Mouse (Mus musculus) gastrocnemius, adult 18-20 months (tissue): Measurements from ENCODE around the gene Nfkbia. TPM values are rescaled to one million over a fixed set of nuclear protein-coding genes. Genes with fewer than 3 reads are reported as not detected.

Source experiments
- DNase-seq: peaks from one replicate; pipeline ENCODE4 v3.0.0; 2021; ENCODE audit warnings: low spot score
- total RNA-seq, 2 experiments: library from RNA; stranded (reverse); gene quantifications; 2 replicates each; pipeline ENCODE4 v1.2.3; 2021

Nfkbia gene
- total RNA-seq, 2 experiments from 2014 or later, result 19.0 to 63.6 TPM

- DNase-seq, result no peak
Measured at GRCm38 (mm10) chr12:55466816-55467215, 25.6 kb downstream of the Nfkbia start.

DNA sequence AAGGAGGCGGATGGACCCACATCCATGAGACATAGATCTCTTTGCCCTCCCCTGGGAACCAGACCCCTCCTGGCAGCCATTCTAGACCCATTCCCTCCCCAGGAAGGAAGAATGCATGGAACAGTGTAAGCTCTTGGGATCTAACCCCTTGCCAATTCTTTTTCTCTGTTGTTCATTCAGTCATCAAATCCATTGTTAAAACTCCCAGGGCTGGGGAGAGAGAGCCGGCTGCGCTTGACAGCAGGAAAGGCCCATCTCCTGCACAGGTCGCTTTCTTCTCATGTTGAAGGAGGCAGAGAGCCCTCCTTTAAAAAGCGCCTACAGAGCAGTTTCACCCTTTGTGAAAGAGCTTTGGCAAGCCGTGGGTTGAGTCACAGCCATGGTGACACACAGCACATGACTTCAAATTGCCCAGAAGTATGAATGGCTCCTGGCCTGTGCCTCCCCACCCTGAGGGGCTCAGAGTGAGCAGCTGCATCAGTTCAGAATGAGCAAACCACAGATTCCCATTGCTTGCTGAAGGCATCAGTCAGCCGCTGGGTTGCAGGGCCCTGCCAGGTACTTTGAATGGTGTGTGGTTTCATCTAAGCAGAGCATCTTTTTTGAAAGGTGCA lies 26.3 kb downstream of the Nfkbia start:
- peak; percentile 43 for DNase-seq

DNA sequence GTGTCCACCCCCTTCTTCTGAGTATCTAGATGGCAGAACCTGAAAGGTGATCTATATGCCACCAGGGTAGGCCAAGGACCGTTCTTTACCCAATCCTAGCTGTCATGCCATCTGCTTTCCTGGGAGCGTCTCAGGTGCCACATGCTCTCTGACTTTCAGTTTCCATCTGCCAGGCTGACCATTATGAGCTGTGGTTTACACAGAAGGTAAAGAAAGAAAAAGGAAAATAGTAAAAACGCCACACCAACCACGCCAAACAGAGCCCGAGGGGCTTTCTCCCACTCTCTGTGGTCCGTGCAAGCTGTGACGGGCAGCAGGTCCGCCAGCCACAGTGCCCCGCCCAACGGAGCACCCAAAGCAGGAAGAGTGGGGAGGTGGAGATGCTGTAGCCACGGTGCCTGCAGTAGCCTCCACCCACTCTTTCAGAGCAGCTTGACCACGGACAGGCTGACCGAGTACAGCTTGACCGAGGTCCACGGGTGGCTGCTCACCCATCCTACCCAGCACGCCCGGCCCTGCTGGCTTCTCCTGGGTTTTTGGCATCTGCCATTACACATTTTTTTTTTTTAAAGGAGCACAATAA lies 27.0 kb downstream of the Nfkbia start:
- DNase-seq, result no peak

DNA sequence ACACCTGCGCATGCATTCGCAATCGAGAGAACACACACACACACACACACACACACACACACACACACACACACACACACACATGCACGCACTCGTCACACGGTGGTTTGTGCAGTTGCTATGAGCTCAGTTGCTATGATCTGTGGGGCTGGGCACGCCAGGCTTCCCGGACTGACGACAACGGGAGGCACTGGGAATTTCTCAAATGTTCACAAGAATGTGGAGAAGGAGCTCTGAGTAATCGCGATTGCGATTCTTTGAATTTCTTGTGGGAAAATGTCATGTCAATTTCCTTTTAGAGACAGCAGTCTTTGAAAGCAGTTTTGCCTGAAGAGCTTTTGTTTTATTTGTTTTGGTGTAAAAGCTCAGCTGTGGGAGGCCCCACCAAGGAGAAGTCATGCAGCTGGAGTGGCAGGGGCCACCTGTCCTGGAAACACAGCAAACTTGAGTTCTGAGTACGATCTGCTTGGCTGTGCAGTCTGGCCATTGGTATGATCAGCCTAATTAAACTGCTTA lies 27.5 kb downstream of the Nfkbia start:
- DNase-seq, result peak; percentile 44

DNA sequence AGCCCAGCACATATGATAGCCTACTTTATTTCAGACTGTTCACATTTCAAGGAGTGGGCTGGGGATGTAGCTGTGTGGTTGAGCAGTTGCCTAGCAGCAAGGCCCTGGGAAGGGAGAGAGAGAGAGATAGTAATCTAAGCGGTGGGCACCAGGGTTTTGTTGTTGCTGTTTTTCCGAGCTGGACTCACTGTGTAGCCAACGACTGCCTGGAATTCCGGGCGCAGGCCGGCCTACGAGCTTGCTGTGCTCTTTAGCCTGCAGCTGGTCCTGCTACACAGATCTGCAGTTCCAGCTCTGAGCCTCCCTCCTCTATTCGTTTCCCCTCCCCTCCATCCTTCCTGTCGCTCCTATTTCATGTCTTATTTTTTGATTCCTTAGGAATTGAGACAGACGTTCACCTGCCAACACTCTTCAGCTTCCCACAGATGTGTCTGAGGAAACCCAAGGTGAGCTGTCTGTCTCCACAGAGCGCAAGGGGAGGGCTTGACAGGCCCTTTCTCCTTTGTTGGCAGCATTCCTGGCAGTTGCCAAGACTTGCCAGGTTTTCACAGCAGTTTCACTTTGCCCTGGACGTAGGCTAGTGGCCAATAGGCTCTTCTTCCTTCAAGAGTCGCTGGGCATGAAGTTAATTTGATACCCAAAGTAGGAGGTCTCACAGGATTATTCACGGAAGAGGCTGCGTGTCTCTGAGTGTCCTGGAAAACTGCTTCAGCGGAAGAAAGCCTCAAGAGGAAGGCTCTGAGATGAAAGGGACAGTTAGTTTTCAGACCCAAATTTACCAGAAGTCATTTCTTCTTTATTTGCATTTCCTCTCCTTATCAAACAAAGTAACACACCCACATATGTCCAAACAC lies 28.2 kb downstream of the Nfkbia start:
- DNase-seq, result peak; percentile 57

- no peak for DNase-seq
Measured at GRCm38 (mm10) chr12:55463087-55463486, 29.4 kb downstream of the Nfkbia start.

- DNase-seq, result no peak
Measured at GRCm38 (mm10) chr12:55462456-55462855, 30.0 kb downstream of the Nfkbia start.

GRCm38 (mm10) chr12:55461767-55462166 lies 30.7 kb downstream of the Nfkbia start:
- DNase-seq, result no peak

- DNase-seq, result no peak
Measured at GRCm38 (mm10) chr12:55460900-55461299, 31.5 kb downstream of the Nfkbia start.

- no peak for DNase-seq
Measured at GRCm38 (mm10) chr12:55459739-55460138, 32.7 kb downstream of the Nfkbia start.

DNA sequence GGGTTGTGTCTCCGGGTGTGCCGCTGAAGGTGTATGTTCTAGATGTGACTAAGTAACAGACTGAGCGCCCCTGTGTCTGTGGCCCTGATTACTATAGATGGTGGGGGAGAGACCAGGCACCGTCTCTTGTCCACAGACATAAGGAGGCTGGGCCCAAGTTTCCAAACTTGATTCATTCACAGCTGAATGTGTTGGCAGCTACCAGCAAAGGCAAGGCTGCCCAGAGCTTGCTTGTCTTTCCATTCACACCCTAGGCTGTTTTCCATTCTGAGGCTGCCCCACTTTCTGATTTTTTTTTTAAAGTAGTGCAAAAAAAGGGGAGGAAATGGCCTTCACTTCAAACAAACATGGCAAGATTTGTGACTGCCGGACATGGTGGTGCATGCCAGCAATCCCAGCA lies 35.6 kb downstream of the Nfkbia start:
- no peak for DNase-seq

DNA sequence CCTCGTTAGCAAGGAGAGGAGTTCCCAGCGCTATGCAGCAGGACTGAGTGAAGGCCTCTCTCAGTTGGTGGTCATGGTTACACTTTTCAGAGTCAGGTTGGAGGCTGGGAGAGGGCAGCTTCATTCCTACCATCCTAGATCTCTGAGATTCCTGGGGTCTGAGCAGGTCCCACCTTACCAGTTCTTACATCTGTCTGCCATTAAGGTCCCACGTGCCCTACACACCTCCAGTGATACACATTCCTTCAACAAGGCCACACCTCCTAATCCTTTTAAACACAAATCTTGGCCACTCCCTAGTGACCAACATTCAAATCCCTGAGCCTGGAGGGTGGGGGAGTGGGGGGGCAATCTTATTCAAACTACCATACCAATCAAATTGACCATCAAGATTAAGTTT lies 36.3 kb downstream of the Nfkbia start:
- no peak for DNase-seq

GRCm38 (mm10) chr12:55455206-55455605 lies 37.2 kb downstream of the Nfkbia start:
- no peak for DNase-seq

DNA sequence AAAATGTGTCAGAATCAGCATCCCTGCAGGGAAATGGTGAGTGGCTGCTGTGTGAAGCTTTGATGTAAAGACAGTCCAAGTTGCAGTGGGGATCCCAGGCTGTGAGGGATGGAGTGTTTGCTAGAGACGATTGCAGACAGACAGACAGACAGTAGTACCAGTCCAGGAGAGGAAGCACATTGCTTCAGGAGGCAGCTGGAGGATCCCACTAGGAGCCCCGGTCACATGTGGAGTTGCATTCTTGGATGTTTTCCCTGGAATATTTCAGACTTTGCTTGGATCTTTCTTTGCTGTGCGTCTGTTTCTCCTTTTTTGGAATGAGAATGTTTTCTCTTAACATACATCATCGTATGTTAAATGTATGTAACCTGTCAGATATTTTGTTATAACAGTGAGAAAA lies 38.5 kb downstream of the Nfkbia start:
- DNase-seq, result no peak

GRCm38 (mm10) chr12:55452839-55453238 lies 39.6 kb downstream of the Nfkbia start:
- DNase-seq, result no peak

- DNase-seq, result no peak
Measured at GRCm38 (mm10) chr12:55450421-55450820, 42.0 kb downstream of the Nfkbia start.

GRCm38 (mm10) chr12:55449048-55449447 lies 43.4 kb downstream of the Nfkbia start:
- no peak for DNase-seq

DNA sequence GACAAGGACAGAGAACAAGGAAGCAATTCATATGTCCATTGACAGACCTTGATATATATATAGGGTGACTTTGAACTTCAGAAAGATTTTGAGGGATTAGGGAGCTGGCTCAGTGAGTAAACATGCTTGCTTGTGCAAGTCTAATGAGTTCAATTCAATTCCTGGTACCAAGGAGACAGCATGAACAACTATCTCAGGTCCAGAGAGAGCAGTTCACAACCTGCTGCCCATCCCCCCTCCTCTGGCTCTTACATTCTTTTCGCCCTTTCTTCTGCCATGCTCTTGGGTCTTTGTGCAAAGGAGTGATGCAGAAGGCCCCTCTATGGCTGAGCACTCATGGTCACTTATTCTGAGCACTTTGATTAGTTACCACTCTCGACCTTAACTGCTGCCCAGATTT lies 44.0 kb downstream of the Nfkbia start:
- DNase-seq, result no peak

- DNase-seq, result no peak
Measured at GRCm38 (mm10) chr12:55447396-55447760, 45.1 kb downstream of the Nfkbia start.

DNA sequence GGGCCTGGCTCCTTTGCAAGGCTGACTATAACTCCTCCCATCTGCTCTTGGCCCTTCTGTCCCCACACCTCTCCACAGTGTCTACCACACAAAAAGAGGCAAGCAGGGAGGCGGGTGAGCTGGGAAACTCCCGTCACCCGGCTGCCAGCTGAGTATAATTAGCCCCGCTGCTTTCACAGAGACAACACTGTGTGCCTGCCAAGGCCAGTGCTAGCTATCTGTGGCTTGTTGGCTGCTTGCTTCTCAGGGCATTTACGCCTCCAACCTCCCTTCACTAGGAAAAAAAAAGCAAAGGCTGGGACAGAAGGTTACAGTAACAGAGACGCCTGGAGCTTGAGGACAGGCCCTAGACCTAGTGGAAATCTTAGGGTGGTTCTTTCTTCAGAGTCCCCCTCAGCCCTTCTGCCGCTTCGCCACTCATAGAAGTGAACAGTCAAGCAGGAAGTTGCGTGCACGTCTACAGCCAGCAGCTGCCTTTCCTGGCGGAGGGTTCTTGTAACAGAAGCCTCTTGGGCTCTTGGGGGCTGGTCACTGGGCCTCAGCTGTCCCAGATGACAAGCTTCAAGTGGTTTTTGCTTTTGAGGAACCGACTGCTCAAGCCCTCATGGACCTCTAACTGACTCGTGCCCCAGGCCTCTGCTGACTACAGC lies 45.6 kb downstream of the Nfkbia start:
- peak; percentile 84 for DNase-seq

DNA sequence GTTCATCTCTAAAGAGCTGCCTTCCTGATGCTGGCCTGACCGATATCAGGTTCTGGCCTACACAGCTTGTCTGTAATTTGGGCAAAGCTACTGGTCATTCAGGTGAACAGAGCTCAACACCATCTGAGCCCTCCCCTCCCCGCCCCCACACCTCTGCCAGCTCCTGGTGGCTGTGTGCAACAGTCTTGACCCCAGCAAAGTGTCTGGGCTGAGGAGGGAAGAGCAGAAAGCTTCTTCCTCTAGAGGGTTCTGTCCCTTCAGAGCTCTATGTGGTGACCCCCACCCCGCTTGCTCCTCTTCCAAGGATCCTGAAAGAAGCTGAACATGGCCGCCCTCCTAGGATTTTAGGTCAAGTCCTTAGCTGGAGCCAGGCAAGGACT lies 46.1 kb downstream of the Nfkbia start:
- no peak for DNase-seq

- no peak for DNase-seq
Measured at GRCm38 (mm10) chr12:55445583-55445982, 46.9 kb downstream of the Nfkbia start.
